Mouse (Mus musculus) bone marrow, adult 2 months (tissue): Measurements from ENCODE around the gene Zfp622. TPM values are rescaled to one million over a fixed set of nuclear protein-coding genes. Genes with fewer than 3 reads are reported as not detected.
"Not testable (repeated sequence)": the region's sequence is repeated elsewhere in the genome, so short reads cannot be mapped to it uniquely, and the experiment has no call there.

Experiments used
- H3K27ac ChIP-seq: fragments of 200-500 bp; 2 replicates; pipeline ENCODE4 v1.5.1; 2012; ENCODE audit warnings: low read depth, mild to moderate bottlenecking, control low read depth, inconsistent platforms, low read length; ENCODE audit not compliant: control insufficient read depth, poor library complexity, insufficient read depth
- H3K4me1 ChIP-seq: fragments of 200-500 bp; 2 replicates; pipeline ENCODE4 v1.6.1; 2011; ENCODE audit warnings: low read length; ENCODE audit not compliant: control insufficient read depth, insufficient read depth
- H3K4me3 ChIP-seq: fragments of 200-500 bp; replicated peaks from 2 replicates; pipeline ENCODE3; 2011; ENCODE audit warnings: mild to moderate bottlenecking, low read depth, low read length, control low read depth; ENCODE audit not compliant: control insufficient read depth
- CTCF ChIP-seq: fragments of 200-500 bp; IDR thresholded peaks from 2 replicates; pipeline ENCODE4 v1.5.1; 2011; ENCODE audit warnings: low read length, control low read depth; ENCODE audit not compliant: control insufficient read depth, insufficient read depth
- POLR2A ChIP-seq: fragments of 200-500 bp; IDR thresholded peaks from 2 replicates; pipeline ENCODE4 v1.6.1; 2011; ENCODE audit warnings: low read depth, mild to moderate bottlenecking, control low read depth, low read length, borderline replicate concordance; ENCODE audit not compliant: control insufficient read depth
- WGBS: fragments of 180-500 bp; shearing (Covaris S2); methylation state at CpG from one replicate; pipeline ENCODE4 v1.1.7; 2018; 5-methylcytosine and 5-hydroxymethylcytosine counted together
- polyA plus RNA-seq: library from polyadenylated mRNA; stranded (reverse); fragments of >200 nt; gene quantifications from 2 replicates; pipeline ENCODE4 v1.2.4, GENCODE M21; 2011; ENCODE audit warnings: low replicate concordance; ENCODE audit not compliant: missing spikeins, insufficient read depth, insufficient read length

Gene Zfp622
- polyA plus RNA-seq, 1 experiment = 54.0 TPM

- 70% methylated on average over 11 of the region's 11 CpGs for WGBS
- Histone ChIP-seq H3K4me1 (no peaks in the 10 kb centered on the region; the same call in 1 of the 2 replicates), H3K27ac (no peak overlapping the region), H3K4me3 (no peak overlapping the region)
- TF ChIP-seq CTCF (no peak), POLR2A (no peak)
These were observed 27.6 kb upstream of the Zfp622 start for GRCm38 (mm10) chr15:25956422-25957117.

- TF ChIP-seq CTCF = no peak
- no peak for TF ChIP-seq POLR2A
- 84% methylated on average over 10 of the region's 10 CpGs for WGBS
- Histone ChIP-seq H3K4me1 (no peaks in the 10 kb centered on the region; the same call in 1 of the 2 replicates), H3K27ac (no peak overlapping the region), H3K4me3 (no peak overlapping the region)
These were observed 26.5 kb upstream of the Zfp622 start for GRCm38 (mm10) chr15:25957651-25958050.

- H3K4me3 ChIP-seq = no peak overlapping the region
- TF ChIP-seq POLR2A (no peak), CTCF (no peak)
- 40% methylated on average over 5 of the region's 5 CpGs for WGBS
- H3K4me1 ChIP-seq = no peaks in the 10 kb centered on the region; the same call in 1 of the 2 replicates
- H3K27ac ChIP-seq = no peak overlapping the region
These were observed 24.8 kb upstream of the Zfp622 start for GRCm38 (mm10) chr15:25959375-25959774.

GRCm38 (mm10) chr15:25960231-25960630 is 23.9 kb upstream of the Zfp622 start:
- Histone ChIP-seq H3K4me3 (no peak overlapping the region), H3K27ac (no peak overlapping the region), H3K4me1 (no peaks in the 10 kb centered on the region; the same call in 1 of the 2 replicates)
- WGBS = 79% methylated on average over 5 of the region's 5 CpGs
- TF ChIP-seq POLR2A (no peak), CTCF (no peak)

- TF ChIP-seq POLR2A = no peak
- TF ChIP-seq CTCF = no peak
- no peak overlapping the region for H3K4me3 ChIP-seq
- H3K4me1 ChIP-seq = no peaks in the 10 kb centered on the region
- no peak overlapping the region for H3K27ac ChIP-seq
- WGBS = 41% methylated on average over 6 of the region's 6 CpGs
These were observed 17.9 kb upstream of the Zfp622 start for GRCm38 (mm10) chr15:25966220-25966774.

- 75% methylated on average over 9 of the region's 9 CpGs for WGBS
- Histone ChIP-seq H3K27ac (no peak overlapping the region), H3K4me1 (peaks cover 1% of the 10 kb centered on the region; the same call in 1 of the 2 replicates), H3K4me3 (no peak overlapping the region)
- no peak for TF ChIP-seq POLR2A
- TF ChIP-seq CTCF = no peak
These were observed 12.6 kb upstream of the Zfp622 start for GRCm38 (mm10) chr15:25971596-25971995.

- TF ChIP-seq POLR2A = no peak
- TF ChIP-seq CTCF = no peak
- 46% methylated on average over 5 of the region's 5 CpGs for WGBS
- H3K4me3 ChIP-seq = no peak overlapping the region
- no peak overlapping the region for H3K27ac ChIP-seq
- peaks cover 1% of the 10 kb centered on the region; the same call in 1 of the 2 replicates for H3K4me1 ChIP-seq
These were observed 11.4 kb upstream of the Zfp622 start for GRCm38 (mm10) chr15:25972758-25973157.

- peaks cover 1% of the 10 kb centered on the region; the same call in 1 of the 2 replicates for H3K4me1 ChIP-seq
- WGBS = 76% methylated on average over 4 of the region's 4 CpGs
- no peak overlapping the region for H3K27ac ChIP-seq
- no peak for TF ChIP-seq POLR2A
- no peak for TF ChIP-seq CTCF
- no peak overlapping the region for H3K4me3 ChIP-seq
These were observed 9.8 kb upstream of the Zfp622 start for GRCm38 (mm10) chr15:25974352-25974751.

GRCm38 (mm10) chr15:25975810-25976209 is 8.4 kb upstream of the Zfp622 start:
- no peak overlapping the region for H3K27ac ChIP-seq
- no peak overlapping the region for H3K4me3 ChIP-seq
- no peak for TF ChIP-seq POLR2A
- TF ChIP-seq CTCF = no peak
- WGBS = 89% methylated on average over 6 of the region's 6 CpGs
- peaks cover 1% of the 10 kb centered on the region; the same call in 1 of the 2 replicates for H3K4me1 ChIP-seq

- not testable (repeated sequence) for H3K4me1 ChIP-seq
- H3K27ac ChIP-seq = peak overlapping the region; percentile 9
- H3K4me3 ChIP-seq = peak overlapping the region; percentile 71
- 16% methylated on average over 6 of the region's 6 CpGs for WGBS
These were observed 552 bp upstream of the Zfp622 start for GRCm38 (mm10) chr15:25983614-25984013.
